Mouse (Mus musculus) neutrophil, adult 5-6 weeks (primary cell): ENCODE data around the gene Zfp385a. TPM values are rescaled to one million over a fixed set of nuclear protein-coding genes. Genes with fewer than 3 reads are reported as not detected.

ENCODE experiments used
- ATAC-seq: fragments of 151-379, 151-347 bp; 2 replicates; pipeline ENCODE4 v1.8.0; 2017; ENCODE audit warnings: mild to moderate bottlenecking, moderate TSS enrichment; ENCODE audit not compliant: insufficient number of reproducible peaks, poor library complexity, low FRiP score, severe bottlenecking; ENCODE audit errors: extremely low read depth
- total RNA-seq: library from RNA; stranded (forward); fragments of 200-1000 nt; gene quantifications from 2 replicates; pipeline ENCODE4 v1.2.3, GENCODE M21; 2017

Gene Zfp385a
- total RNA-seq, 1 experiment from 2014 or later, result 1.9 TPM

DNA sequence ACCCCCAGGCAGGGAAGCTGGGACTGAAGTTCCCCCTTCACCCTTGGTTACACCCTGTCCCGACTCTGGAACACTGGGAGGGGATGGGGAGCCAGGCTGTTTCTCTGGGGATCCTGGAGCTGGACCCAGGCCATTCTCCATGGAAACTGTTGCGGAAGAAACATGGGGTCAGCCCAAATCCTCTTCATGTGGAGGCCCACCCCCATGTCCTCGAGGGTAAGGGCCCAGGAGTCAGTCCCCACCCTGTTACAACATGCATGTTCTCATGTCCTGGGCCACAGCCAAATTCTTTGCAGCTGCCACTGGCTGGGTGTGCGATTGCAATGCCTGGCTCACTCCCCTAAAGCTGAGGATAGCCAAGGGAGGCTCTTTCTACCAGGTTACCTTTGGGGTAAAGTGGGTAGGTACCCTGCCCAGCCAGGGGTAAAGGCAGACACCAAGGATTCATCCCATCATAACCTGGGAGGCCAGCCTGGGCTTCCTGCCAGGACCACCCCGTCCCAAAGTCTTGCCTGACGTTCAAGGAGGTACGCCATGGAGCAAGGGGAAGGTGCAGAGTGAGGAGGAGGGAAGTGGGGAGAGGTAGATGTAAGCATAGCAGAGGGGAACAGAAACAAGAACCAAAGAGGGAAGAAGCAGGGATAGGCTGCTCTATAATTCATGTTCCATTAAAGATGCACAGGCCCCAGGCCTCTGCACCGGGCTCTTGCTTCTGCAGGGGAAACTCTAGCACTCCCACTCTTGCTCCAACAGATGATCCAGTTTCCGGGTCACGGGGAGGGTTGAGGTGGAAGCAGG lies 23.7 kb downstream of the Zfp385a start:
- ATAC-seq, result no peak

DNA sequence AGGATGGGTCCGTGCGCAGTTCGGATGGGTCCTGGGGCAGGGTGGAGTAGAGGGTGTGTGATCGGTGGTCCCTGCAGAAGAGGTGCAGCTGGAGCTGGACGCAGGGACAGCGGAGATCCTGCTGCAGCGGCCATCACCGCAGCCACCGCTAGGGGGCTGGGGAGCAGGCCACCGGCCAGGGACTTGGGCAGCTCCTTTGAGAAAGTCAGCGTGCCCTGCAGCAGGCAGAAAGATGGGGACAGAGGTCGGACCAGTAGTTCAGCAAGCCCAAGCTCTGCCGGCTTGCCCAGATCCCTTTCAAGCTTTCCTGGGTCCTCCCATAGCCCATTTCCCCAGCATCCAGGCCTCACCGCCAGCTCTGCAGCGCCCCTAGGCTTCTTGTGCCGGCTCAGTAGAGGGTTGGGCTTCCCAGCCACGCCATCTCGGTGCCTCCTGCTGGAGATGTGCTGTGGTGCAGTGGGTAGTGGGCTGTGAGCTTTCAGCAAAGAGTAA lies 24.8 kb downstream of the Zfp385a start:
- no peak for ATAC-seq

DNA sequence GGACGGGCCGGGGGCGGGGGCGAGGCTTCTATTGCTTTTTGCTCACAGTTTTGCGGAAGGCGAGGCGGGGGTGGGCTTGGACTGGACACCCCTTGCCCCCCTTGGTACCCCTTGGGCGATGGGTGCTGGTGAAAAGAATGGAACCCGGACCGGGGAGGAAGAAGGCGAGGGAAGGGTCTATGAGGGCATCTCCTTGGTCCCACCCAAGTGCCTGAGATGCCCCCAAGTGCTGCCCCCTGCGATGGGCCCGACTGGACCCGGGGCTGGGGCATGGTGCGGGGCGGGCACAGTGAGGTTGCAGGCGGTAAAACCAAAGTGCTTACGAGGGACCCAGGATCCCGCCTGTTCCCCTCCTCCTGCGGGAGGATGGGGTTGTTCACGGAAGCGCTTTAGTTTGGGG lies 25.7 kb downstream of the Zfp385a start:
- ATAC-seq, result no peak

DNA sequence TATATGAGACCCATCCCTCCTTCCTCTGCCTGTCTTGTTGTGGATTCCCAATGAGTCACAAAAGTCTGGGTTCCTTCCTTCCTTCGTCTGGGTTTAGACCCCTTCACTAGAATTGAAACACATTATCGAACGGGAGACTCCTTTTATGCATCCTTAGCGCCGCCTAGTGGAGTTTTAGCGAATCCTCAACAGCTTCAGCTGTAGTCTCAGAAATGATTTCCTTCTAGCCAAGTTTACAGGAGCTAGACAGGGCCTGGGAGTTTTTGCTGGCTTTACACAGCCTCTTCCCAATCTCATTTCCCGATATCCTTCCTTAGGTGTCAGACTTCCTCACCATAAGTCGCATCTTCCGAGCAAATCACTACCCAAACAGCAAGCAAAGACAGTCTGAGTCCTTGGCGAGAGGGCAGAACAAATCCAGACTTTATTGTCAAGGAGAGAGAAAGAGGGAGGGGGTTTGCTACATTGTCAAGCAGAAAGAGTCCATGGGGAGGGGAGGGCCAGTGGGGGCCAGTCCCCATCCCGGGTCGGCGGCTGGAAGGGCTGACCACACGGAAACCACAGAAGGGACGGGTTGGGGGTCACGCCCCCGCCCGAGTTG lies 26.3 kb downstream of the Zfp385a start:
- peak; percentile 52 for ATAC-seq

DNA sequence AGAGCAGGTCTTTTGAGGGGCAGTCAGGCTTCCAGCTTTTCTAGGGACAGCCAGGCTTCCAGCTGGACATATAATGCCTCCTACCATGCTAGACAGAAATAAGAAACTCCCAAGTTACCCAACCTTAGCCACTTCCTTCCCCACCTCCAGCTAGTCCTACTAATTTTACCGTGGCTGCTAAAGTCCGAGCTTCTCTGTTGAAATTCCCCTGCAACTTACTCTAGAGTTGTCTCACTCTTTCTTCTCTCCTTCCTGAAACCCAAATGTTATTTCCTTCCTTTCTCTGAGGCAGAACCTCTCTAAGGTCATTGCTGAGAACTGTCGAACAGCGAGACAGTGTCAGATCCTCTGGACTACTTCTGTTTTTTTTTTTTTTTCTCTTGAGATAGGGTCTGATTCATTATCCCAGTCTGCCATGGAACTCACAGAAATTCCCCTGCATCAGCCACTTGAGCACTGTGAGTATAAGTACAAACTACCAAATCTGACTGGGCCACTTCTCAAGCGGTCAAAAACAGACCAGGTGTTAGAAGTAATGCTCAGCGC lies 29.5 kb downstream of the Zfp385a start, which contains the start of gene Gpr84:
Gpr84 (minus strand) TSS at position 248 of the 546 bp plus-strand sequence.
- no peak for ATAC-seq

DNA sequence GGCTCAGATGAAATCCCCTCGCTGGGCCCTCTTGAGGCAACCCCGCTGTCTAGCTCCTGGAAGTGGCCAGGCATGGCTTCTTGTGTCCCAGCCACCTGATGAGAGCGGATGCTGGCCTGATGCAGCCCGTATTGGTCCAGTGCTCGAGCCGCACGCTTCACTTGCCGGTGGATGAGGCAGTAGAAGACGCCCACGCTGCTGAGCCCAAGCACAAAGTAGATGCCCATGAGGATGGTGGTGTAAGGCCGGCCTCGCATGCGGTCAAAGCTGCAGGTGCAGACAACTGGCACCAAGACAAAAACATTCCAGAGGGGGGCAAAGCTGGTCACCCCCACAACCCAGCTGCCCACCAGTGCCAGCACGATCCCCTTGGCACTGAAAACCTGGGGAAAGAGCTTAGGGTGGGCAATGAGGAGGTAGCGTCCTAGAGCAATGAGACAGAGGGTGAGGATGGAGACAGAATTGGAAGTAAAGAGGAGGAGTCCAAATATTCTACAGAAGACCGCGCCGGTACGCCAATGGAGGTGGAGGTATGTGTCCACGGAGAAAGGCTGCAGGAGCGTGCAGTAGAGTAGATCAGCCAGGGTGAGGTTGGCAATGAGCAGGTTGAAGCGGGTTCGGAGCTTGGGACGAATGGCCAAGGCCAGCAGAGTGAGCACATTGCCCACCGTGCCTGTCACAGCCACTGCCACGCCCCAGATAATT lies 30.9 kb downstream of the Zfp385a start:
- no peak for ATAC-seq

DNA sequence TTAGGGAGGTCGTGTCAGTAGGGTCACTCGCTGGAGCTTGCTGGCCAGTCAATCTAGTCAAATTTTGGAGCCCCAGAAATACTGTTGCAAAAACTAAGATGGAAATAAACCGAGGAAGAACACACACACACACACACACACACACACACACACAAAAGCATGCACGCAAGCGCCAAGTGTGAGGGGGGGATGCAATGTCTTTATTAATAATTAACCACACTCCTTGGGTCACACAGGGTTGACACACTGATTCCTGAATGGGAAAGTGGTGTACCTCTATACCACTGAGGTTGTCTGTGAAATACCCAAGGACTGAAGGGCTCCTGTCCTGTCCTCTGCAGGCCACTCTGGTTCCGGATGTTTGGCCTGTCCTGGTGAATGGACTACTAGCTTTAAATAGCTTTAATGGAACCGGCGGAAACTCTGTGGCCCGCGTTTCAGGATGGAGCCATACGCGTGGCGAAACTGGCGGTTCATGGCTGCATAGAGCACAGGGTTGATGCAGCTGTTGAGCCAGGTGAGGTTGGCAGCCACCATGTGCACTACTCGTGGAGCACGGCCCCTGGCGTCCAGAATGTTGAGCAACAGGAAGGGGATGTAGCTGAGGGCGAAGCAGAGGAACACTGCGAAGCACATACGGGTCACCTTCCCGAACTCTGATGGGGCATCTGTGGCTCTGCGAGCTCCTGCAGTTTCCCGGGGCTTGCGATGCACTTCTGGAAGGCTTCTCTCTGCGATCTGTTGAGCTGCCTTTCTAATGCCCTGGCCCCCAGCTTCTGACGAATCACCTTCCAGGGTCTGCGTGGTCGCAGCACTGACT lies 31.6 kb downstream of the Zfp385a start:
- no peak for ATAC-seq

DNA sequence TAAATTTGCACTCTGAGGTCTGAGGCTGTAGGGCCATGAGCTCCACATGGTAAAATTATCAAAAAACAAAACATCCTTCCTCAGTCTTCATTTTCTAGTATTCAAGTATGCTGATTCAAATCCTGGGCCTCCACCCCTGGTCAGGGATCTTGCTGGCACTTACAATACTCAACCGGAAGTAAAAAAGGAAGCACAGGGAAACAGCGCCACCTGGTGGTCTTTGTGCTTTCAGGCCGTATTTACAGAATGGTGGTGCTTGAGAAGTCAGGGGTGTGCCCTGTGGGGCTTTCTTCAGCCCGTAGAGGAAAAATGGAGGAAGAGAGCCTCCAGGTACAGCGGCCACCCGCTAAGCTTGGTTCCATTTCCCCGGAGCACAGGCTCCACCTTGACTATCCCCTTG lies 32.8 kb downstream of the Zfp385a start:
- ATAC-seq, result peak; percentile 70

DNA sequence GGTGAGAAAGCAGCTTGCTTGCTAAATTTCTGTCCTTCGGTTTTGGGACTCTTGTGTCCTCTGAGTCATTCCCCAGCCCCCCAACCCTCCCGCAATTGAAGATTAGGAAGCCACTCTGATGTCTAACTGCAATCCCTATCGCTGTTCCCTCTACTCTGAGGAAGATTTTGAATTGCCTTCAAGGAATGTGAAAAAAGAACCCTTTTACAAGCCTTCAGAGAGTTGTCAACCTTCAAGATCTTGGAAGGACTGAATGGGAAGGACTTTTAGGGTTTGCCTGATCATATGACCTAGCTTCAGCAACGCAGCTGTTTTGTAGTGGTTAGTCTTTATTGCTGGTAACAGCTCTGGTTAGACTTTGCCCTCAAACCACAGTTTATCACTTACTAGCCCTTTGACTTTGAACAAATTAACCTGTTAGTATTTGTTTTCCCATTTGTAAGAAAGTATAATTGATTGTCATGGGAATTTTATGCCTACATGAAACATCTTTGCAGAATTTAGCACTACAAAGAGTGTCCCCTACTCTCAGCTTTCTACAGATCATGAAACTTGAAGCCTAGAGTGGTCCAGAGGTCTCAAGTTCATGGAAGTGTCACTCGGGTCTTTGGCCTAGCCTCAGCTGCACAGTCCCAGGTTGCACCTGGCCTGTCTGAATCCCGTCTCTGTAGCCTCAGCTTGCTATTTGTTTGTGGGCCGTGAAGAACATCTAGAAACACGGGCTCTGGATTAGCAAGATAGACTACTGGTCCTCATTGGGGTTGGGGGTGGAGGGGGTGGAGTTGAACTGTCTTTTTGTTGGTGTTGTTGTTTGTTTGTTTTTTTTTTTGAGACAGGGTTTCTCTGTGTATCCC lies 33.9 kb downstream of the Zfp385a start:
- ATAC-seq, result no peak

DNA sequence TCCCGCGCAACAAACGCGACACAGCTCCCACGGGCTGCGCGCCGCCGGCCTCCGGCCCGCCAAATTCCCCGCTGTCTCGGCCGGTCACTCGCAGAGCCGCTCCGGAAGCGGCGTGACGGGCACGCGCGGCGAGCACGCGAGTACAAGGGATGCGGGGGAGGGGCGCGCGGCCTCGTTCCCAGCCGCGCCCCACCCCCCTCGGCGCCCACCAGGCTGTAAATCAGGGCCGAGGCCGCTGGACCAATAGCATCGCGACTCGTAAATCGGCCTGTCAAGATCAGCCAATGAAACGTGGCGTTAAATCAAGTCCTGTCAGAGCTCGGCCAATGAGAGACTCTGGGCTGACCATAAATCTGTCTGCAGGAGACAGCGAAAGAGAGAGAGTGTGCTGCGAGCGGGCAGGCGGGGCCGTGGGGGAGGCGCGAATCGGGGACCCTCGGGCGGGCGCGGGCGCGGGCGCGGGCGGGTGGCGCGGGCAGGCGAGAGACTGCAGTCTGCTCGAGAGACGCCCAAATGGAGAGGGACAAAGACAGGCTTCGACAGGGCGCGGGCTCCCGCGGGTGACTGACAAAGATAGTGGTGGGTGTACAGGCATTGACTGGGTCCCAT lies 34.7 kb downstream of the Zfp385a start:
- peak; percentile 84 for ATAC-seq

DNA sequence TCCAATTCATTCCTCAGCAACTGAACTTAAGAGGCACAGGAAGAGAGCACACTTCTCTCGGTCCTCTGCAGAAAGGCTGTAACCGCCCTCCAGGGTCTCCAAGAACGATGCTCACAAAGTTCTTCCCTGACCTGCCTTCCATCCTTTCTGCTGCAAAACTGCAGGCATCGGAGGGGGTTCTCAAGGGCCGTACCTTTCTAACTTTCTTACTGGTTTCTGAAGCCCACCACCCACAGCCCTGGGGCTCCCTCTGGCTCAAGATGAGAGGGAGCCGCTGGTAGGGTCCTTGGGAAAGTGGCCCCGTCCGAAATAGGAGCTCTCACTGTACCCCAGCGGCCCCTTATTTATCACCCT lies 35.3 kb downstream of the Zfp385a start:
- ATAC-seq, result no peak

DNA sequence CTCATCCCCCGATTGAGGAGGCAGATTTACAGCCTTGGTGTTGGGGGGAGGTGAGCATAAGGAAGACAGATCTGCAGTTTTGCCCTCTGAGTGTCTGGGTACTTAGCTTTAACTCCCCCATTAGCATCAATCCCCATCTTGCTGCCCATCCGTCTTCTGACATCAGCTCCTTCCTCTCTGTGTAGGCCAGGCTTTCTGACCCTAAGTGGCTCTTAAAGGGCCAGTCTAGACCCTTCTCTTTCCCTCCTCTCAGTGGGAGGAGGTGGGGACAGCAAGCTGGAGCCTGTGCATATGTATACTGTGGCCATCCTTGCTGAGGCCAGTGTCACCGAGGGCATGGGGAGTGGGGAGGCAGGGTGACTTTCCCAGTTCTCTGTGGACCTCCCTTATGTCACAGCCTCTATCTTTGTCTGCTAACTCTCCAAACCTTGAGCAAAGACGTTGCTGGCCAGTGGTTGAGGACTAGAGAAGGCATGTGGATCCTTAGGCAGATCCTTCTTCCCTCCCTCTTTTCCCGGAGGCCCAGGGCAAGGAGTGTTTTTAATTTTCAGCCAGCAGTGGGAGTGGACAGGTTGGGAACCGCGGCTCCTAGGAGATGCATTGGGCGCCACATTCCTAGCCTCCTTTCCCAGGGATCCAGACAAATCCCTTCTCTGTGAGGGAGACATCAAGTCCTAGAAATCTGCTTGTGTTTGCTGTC lies 35.8 kb downstream of the Zfp385a start:
- no peak for ATAC-seq

DNA sequence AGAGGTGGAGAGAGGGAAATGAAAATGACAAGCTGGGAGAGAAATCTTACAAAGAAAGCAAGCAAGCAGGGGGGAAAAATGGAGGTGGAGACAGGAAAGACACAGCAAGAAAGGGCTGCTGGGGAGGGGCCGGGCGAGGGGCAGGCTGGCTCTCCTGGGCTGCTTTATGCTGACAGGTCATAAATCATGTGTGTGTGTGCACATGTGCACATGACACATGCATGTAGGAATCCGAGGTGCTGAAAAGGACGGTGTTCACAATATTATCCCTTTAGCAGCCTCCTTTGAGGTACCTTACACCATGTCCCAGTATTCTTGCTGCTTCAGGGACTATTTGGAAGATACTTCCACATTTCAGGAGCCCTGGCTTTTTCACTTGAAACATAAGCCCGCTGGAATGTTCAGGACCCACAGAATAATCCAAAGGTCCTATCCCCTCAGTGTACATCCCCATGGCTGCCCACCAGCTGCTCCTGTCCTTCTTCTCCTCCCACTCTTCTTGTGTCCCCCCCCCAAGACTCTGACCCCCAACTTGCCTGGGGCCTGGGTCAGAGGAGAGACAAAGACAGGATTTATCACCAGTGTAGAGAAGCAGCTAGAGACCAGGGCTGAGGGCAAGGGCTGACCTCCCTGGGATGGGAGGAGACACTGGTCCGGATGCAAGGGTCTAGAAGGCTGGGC lies 37.4 kb downstream of the Zfp385a start:
- no peak for ATAC-seq

DNA sequence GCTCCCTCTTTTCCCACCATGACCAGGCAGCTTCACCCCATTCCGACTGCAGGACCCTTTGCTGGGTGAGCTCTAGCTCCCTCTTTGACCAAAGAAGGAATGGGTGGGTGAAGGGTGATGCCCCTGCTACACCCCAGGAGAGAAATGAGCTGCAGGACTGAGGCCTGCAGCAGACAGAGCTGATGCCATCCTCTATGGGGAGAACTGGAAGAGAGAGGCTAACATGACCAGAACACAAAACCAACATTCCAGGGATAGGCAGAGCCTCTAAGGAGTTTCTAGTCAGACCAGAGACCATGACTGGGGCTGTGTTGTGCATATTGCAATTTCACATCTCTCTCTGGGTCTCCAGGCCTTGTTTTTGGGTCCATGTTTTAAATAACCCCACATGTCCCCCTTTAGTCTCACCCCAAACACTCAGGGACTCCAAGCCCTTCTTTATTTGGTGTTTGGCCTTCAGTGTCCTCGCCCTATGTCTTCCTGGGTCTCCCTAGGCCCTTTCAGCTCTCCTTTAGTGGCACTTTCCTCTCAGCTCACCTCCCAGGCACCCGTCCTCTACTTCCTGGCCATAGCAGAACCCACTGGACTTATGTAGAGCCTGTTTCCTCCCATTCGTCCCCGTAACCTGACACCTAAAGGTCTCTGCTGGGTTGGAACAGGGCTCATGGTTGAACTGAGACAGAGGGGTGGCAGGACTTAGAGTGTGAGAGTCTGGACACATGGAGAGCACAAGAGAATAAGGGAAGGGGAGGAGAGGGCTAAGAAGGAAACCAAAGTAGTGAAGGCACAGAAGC lies 38.1 kb downstream of the Zfp385a start:
- ATAC-seq, result no peak

DNA sequence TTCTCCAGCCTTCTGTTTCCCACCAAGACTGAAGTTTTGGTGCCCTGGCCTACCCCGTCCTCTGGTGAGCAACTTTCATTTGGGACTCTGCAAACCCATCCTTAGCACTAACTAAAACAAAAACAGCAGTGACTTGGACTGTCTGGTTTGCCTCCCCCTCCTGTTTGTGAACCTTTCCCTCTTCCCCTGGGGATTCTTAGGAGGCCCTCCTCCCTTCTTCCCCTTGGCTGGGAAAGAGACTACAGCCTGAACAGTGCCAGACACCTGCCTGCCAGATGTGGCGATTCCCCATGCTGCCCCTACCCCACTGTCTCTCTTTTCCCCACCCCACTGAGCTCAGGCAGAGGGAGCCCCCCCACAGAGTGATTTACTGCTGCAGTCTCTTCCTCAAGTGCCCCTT lies 38.8 kb downstream of the Zfp385a start:
- ATAC-seq, result no peak

DNA sequence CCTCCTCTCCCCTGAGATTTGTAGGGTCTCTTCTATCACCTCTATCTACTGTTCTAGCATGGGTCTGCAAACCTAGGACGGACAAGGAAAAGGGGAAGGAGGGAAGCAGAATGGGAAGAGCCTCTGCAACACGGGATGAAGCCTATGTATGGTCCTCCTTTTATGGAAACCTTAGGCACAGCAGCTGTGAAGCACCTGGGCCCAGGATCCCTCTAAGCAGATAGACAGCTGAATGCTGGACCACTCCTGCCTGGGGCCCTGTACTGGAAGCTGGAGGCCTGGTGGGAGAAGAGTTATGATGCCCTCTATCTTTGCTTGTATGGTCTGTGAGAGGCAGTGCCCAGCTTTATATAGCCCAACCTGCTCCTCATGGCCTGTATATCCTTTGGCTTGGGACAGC lies 39.3 kb downstream of the Zfp385a start:
- no peak for ATAC-seq
